Mouse (Mus musculus) cerebellum, adult 18-20 months (tissue): ENCODE results near the gene Rab8a.
A peak's percentile ranks its signal among the peaks of the same experiment; 100 is the strongest.
"Not testable (repeated sequence)": the region's sequence is repeated elsewhere in the genome, so short reads cannot be mapped to it uniquely, and the experiment has no call there.

Source experiments
- DNase-seq, 2 experiments: peaks; one replicate each; pipeline ENCODE4 v3.0.0; 2021

The Rab8a gene

GRCm38 (mm10) chr8:72160707-72161697 lies at the start of gene Rab8a:
Gene Rab8a, plus strand, starts transcription at chr8:72161200.
- DNase-seq = peak; percentile 100

- DNase-seq = no peak
Measured at GRCm38 (mm10) chr8:72112486-72112885, 48.5 kb upstream of the Rab8a start.

- no peak for DNase-seq
Measured at GRCm38 (mm10) chr8:72115202-72115601, 45.8 kb upstream of the Rab8a start.

- no peak for DNase-seq
Measured at GRCm38 (mm10) chr8:72118616-72119015, 42.4 kb upstream of the Rab8a start.

- DNase-seq = not testable (repeated sequence)
Measured at GRCm38 (mm10) chr8:72121486-72121885, 39.5 kb upstream of the Rab8a start.

- no peak for DNase-seq
Measured at GRCm38 (mm10) chr8:72121997-72122396, 39.0 kb upstream of the Rab8a start.

GRCm38 (mm10) chr8:72127834-72128233 lies 33.2 kb upstream of the Rab8a start:
- DNase-seq = no peak

- DNase-seq = no peak
Measured at GRCm38 (mm10) chr8:72131251-72131650, 29.7 kb upstream of the Rab8a start.

GRCm38 (mm10) chr8:72131901-72132300 lies 29.1 kb upstream of the Rab8a start:
- no peak for DNase-seq

GRCm38 (mm10) chr8:72132417-72132816 lies 28.6 kb upstream of the Rab8a start:
- DNase-seq = no peak

- no peak for DNase-seq
Measured at GRCm38 (mm10) chr8:72132891-72133290, 28.1 kb upstream of the Rab8a start.

GRCm38 (mm10) chr8:72133507-72133906 lies 27.5 kb upstream of the Rab8a start:
- DNase-seq = no peak

GRCm38 (mm10) chr8:72134756-72135445 lies 26.1 kb upstream of the Rab8a start, which contains the start of gene Tpm4:
Gene Tpm4, plus strand, starts transcription at chr8:72134975.
- DNase-seq = peak; percentile 62 to 79

- DNase-seq = peak; percentile 41 to 47
Measured at GRCm38 (mm10) chr8:72135446-72136301, 25.3 kb upstream of the Rab8a start.

GRCm38 (mm10) chr8:72136302-72136978 lies 24.6 kb upstream of the Rab8a start:
- DNase-seq = peak; percentile 44 to 59

GRCm38 (mm10) chr8:72137431-72137830 lies 23.6 kb upstream of the Rab8a start:
- no peak for DNase-seq

- DNase-seq = no peak
Measured at GRCm38 (mm10) chr8:72138456-72138855, 22.5 kb upstream of the Rab8a start.

- no peak for DNase-seq
Measured at GRCm38 (mm10) chr8:72143256-72143824, 17.7 kb upstream of the Rab8a start.

GRCm38 (mm10) chr8:72144345-72144975 lies 16.5 kb upstream of the Rab8a start:
- DNase-seq = no peak

- no peak for DNase-seq
Measured at GRCm38 (mm10) chr8:72145511-72145910, 15.5 kb upstream of the Rab8a start.

- no peak for DNase-seq
Measured at GRCm38 (mm10) chr8:72146056-72146455, 14.9 kb upstream of the Rab8a start.
